Mouse (Mus musculus) limb, embryonic 11.5 days (tissue): ENCODE results near the gene Smim7. TPM values are rescaled to one million over a fixed set of nuclear protein-coding genes. Genes with fewer than 3 reads are reported as not detected.

Experiments
- ATAC-seq: fragments of 200-750 bp; cut with Nextera tagmentation; 2 replicates; pipeline ENCODE4 v1.8.0; 2017; ENCODE audit warnings: low read depth; ENCODE audit not compliant: insufficient number of reproducible peaks, low FRiP score, low TSS enrichment
- DNase-seq: peaks from one replicate; pipeline ENCODE4 v3.0.0-alpha.2; 2015; ENCODE audit warnings: low spot score
- H3K27ac ChIP-seq: fragments of 300-500 bp; sonication (generic); replicated peaks from 2 replicates; pipeline ENCODE4 v1.5.1; 2014; ENCODE audit warnings: low read depth, mild to moderate bottlenecking, low read length
- H3K27me3 ChIP-seq: fragments of 300-500 bp; sonication (generic); 2 replicates; pipeline ENCODE4 v1.6.1; 2014; ENCODE audit warnings: mild to moderate bottlenecking, low read length, mixed read lengths; ENCODE audit not compliant: control insufficient read depth, insufficient read depth
- H3K36me3 ChIP-seq: fragments of 300-500 bp; sonication (generic); 2 replicates; pipeline ENCODE4 v1.6.1; 2014; ENCODE audit warnings: mild to moderate bottlenecking, low read length, moderate library complexity, mixed read lengths; ENCODE audit not compliant: control insufficient read depth, insufficient read depth
- H3K4me1 ChIP-seq: fragments of 300-500 bp; sonication (generic); 2 replicates; pipeline ENCODE4 v1.6.1; 2014; ENCODE audit warnings: low read length, mixed read lengths; ENCODE audit not compliant: control insufficient read depth, insufficient read depth
- H3K4me2 ChIP-seq: fragments of 300-500 bp; sonication (generic); 2 replicates; pipeline ENCODE4 v1.6.1; 2014; ENCODE audit warnings: low read depth, mild to moderate bottlenecking, moderate library complexity; ENCODE audit not compliant: severe bottlenecking
- H3K4me3 ChIP-seq: fragments of 300-500 bp; sonication (generic); 2 replicates; pipeline ENCODE4 v1.5.1; 2014; ENCODE audit warnings: low read depth, low read length
- H3K9ac ChIP-seq: fragments of 300-500 bp; sonication (generic); 2 replicates; pipeline ENCODE4 v1.6.1; 2014; ENCODE audit warnings: mild to moderate bottlenecking, low read length
- H3K9me3 ChIP-seq: fragments of 300-500 bp; sonication (generic); 2 replicates; pipeline ENCODE4 v1.6.1; 2016; ENCODE audit warnings: low read length; ENCODE audit not compliant: control insufficient read depth
- WGBS: fragments of 180-500 bp; shearing (Covaris S2); extraction: QIAGEN DNeasy Blood & Tissue Kit; methylation state at CpG from one replicate; pipeline ENCODE4 v1.1.7; 2014; 5-methylcytosine and 5-hydroxymethylcytosine counted together
- polyA plus RNA-seq: library from polyadenylated mRNA; unstranded; fragments of >200 nt; fragmentation: Nextera tagmentation; extraction: Ambion mirVana; gene quantifications from 2 replicates; pipeline ENCODE4 v1.2.1, GENCODE M21; 2014

The Smim7 gene
- polyA plus RNA-seq, 1 experiment from 2014 or later = 107 TPM

GRCm38 (mm10) chr8:72555770-72556169 is 15.1 kb downstream of the Smim7 start:
- 0 out of 2 replicates have a peak, but pooled peaks cover 3% of the 10 kb centered on the region for H3K36me3 ChIP-seq
- ATAC-seq = no peak

GRCm38 (mm10) chr8:72549314-72549892 is 21.5 kb downstream of the Smim7 start:
- no peaks in the 10 kb centered on the region for H3K36me3 ChIP-seq
- H3K9me3 ChIP-seq = no peaks in the 10 kb centered on the region
- peaks cover 16% of the 10 kb centered on the region for H3K4me1 ChIP-seq
- DNase-seq (no peak), ATAC-seq (no peak)
- WGBS = 12% methylated on average over 5 of the region's 5 CpGs
- peak overlapping the region; percentile 78 for H3K4me2 ChIP-seq
- H3K27me3 ChIP-seq = no peaks in the 10 kb centered on the region
- H3K4me3 ChIP-seq = peak overlapping the region; percentile 96
- peak overlapping the region; percentile 64; the same call in 1 of the 2 replicates for H3K9ac ChIP-seq
- 0 out of 2 replicates have a peak overlapping the region, but pooled peaks have one; percentile 36 for H3K27ac ChIP-seq

More at GRCm38 (mm10) chr8:72555770-72556169, 15.1 kb downstream of the Smim7 start:
- no peaks in the 10 kb centered on the region for H3K27me3 ChIP-seq
- H3K4me3 ChIP-seq = no peak overlapping the region
- no peak for DNase-seq
- H3K9me3 ChIP-seq = no peaks in the 10 kb centered on the region
- H3K9ac ChIP-seq = no peak overlapping the region
- 56% methylated on average over 4 of the region's 4 CpGs for WGBS
- no peak overlapping the region for H3K4me2 ChIP-seq
- H3K27ac ChIP-seq = no peak overlapping the region
- no peaks in the 10 kb centered on the region for H3K4me1 ChIP-seq

GRCm38 (mm10) chr8:72548644-72549313 is 22.1 kb downstream of the Smim7 start:
- no peaks in the 10 kb centered on the region for H3K36me3 ChIP-seq
- H3K9ac ChIP-seq = peak overlapping the region; percentile 64
- no peaks in the 10 kb centered on the region for H3K9me3 ChIP-seq
- ATAC-seq (peak; percentile 35), DNase-seq (no peak)
- H3K4me2 ChIP-seq = peak overlapping the region; percentile 78
- no peaks in the 10 kb centered on the region for H3K27me3 ChIP-seq
- WGBS = under 1% methylated on average over 44 of the region's 45 CpGs
- H3K27ac ChIP-seq = peak overlapping the region; percentile 84
- peaks cover 16% of the 10 kb centered on the region for H3K4me1 ChIP-seq
- peak overlapping the region; percentile 96 for H3K4me3 ChIP-seq

- peak; percentile 93 for ATAC-seq
- peak; percentile 97 for DNase-seq
- under 1% methylated on average over 80 of the region's 92 CpGs for WGBS
- H3K9ac ChIP-seq = peak within 1 kb of the TSS; percentile 92
- H3K4me2 ChIP-seq = peak within 1 kb of the TSS; percentile 78
- peaks cover 16% of the 10 kb centered on the region for H3K4me1 ChIP-seq
- H3K27ac ChIP-seq = peak within 1 kb of the TSS; percentile 84
- no peaks in the 10 kb centered on the region for H3K36me3 ChIP-seq
- no peaks in the 10 kb centered on the region for H3K9me3 ChIP-seq
- no peaks in the 10 kb centered on the region for H3K27me3 ChIP-seq
- peak within 1 kb of the TSS; percentile 96 for H3K4me3 ChIP-seq
These were observed 22.9 kb downstream of the Smim7 start, which contains the start of gene Med26 for GRCm38 (mm10) chr8:72547802-72548643. Med26 (minus strand) TSS chr8:72548270.

- peaks cover 16% of the 10 kb centered on the region for H3K4me1 ChIP-seq
- 3% methylated on average over 27 of the region's 27 CpGs for WGBS
- H3K9ac ChIP-seq = peak overlapping the region; percentile 92
- H3K36me3 ChIP-seq = no peaks in the 10 kb centered on the region
- ATAC-seq = no peak
- H3K4me3 ChIP-seq = peak overlapping the region; percentile 96
- no peaks in the 10 kb centered on the region for H3K9me3 ChIP-seq
- no peaks in the 10 kb centered on the region for H3K27me3 ChIP-seq
- peak overlapping the region; percentile 62 for H3K27ac ChIP-seq
- H3K4me2 ChIP-seq = peak overlapping the region; percentile 74
- DNase-seq = peak; percentile 52
These were observed 23.6 kb downstream of the Smim7 start for GRCm38 (mm10) chr8:72547122-72547801.

GRCm38 (mm10) chr8:72539234-72539633 is 31.7 kb downstream of the Smim7 start:
- H3K4me3 ChIP-seq = no peak overlapping the region
- no peak overlapping the region for H3K4me2 ChIP-seq
- no peak for ATAC-seq
- no peaks in the 10 kb centered on the region for H3K27me3 ChIP-seq
- no peak overlapping the region for H3K9ac ChIP-seq
- no peaks in the 10 kb centered on the region for H3K36me3 ChIP-seq
- no peaks in the 10 kb centered on the region for H3K9me3 ChIP-seq
- no peaks in the 10 kb centered on the region for H3K4me1 ChIP-seq
- DNase-seq = no peak
- no peak overlapping the region for H3K27ac ChIP-seq

- H3K9ac ChIP-seq = no peak overlapping the region
- H3K27me3 ChIP-seq = no peaks in the 10 kb centered on the region
- ATAC-seq (no peak), DNase-seq (no peak)
- H3K27ac ChIP-seq = no peak overlapping the region
- no peaks in the 10 kb centered on the region for H3K9me3 ChIP-seq
- H3K4me2 ChIP-seq = no peak overlapping the region
- H3K4me1 ChIP-seq = no peaks in the 10 kb centered on the region
- 96% methylated on average over 3 of the region's 3 CpGs for WGBS
- no peak overlapping the region for H3K4me3 ChIP-seq
- no peaks in the 10 kb centered on the region for H3K36me3 ChIP-seq
These were observed 36.0 kb downstream of the Smim7 start for GRCm38 (mm10) chr8:72534888-72535287.

- Histone ChIP-seq H3K4me2 (no peak overlapping the region), H3K9me3 (no peaks in the 10 kb centered on the region), H3K27me3 (no peaks in the 10 kb centered on the region), H3K36me3 (no peaks in the 10 kb centered on the region), H3K4me3 (no peak overlapping the region), H3K9ac (no peak overlapping the region), H3K4me1 (no peaks in the 10 kb centered on the region), H3K27ac (no peak overlapping the region)
- DNase-seq (no peak), ATAC-seq (no peak)
- 86% methylated on average over 1 of the region's 1 CpGs for WGBS
These were observed 38.8 kb downstream of the Smim7 start for GRCm38 (mm10) chr8:72532103-72532502.
